Mouse (Mus musculus) spleen, adult 2 months (tissue): ENCODE measurements at regions not wholly inside any gene's neighbourhood (a gene's known extent, or its start where the extent isn't known, plus 50 kb on each side); places are given as distances from the start of the nearest gene placed in this dataset.

ENCODE experiments used
- DNase-seq, 2 experiments: peaks; one replicate each; pipeline versions ENCODE4 v3.0.0 to v3.0.0-alpha.2; 2012 to 2021; ENCODE audit warnings: low spot score in 2 of 2, low read depth in 1 of 2
- H3K27ac ChIP-seq: fragments of 200-500 bp; 2 replicates; pipeline ENCODE4 v1.5.1; 2012; ENCODE audit warnings: low read length, inconsistent platforms; ENCODE audit not compliant: insufficient read depth
- H3K27me3 ChIP-seq: fragments of 200-500 bp; 2 replicates; pipeline ENCODE4 v1.6.1; 2012; ENCODE audit warnings: mild to moderate bottlenecking, moderate library complexity, low read length, inconsistent platforms; ENCODE audit not compliant: control insufficient read depth, insufficient read depth
- H3K36me3 ChIP-seq: fragments of 200-500 bp; 2 replicates; pipeline ENCODE4 v1.6.1; 2012; ENCODE audit warnings: mild to moderate bottlenecking, low read length, inconsistent platforms; ENCODE audit not compliant: control insufficient read depth, insufficient read depth
- H3K4me1 ChIP-seq: fragments of 200-500 bp; 2 replicates; pipeline ENCODE4 v1.6.1; 2011; ENCODE audit warnings: inconsistent platforms; ENCODE audit not compliant: control insufficient read depth, insufficient read depth, insufficient read length
- H3K4me3 ChIP-seq: fragments of 200-500 bp; 2 replicates; pipeline ENCODE4 v1.5.1; 2011; ENCODE audit warnings: mild to moderate bottlenecking, inconsistent platforms; ENCODE audit not compliant: insufficient read depth, insufficient read length; ENCODE audit errors: extremely low read depth
- CTCF ChIP-seq: fragments of 200-500 bp; IDR thresholded peaks from 2 replicates; pipeline ENCODE4 v1.5.1; 2011; ENCODE audit warnings: mild to moderate bottlenecking, inconsistent platforms; ENCODE audit not compliant: insufficient read depth, insufficient read length, insufficient replicate concordance; ENCODE audit errors: extremely low read depth
- POLR2A ChIP-seq: fragments of 200-500 bp; IDR thresholded peaks from 2 replicates; pipeline ENCODE4 v1.6.1; 2011; ENCODE audit warnings: low read depth, low read length, inconsistent platforms
- WGBS: fragments of 180-500 bp; shearing (Covaris S2); methylation state at CpG from one replicate; pipeline ENCODE4 v1.1.7; 2018; 5-methylcytosine and 5-hydroxymethylcytosine counted together

GRCm38 (mm10) chr3:130932226-130932625 lies 178.0 kb upstream of the Lef1 start:
- no peak overlapping the region for H3K4me3 ChIP-seq
- H3K27ac ChIP-seq, result no peak overlapping the region
- H3K36me3 ChIP-seq, result no peaks in the 10 kb centered on the region
- H3K4me1 ChIP-seq, result no peaks in the 10 kb centered on the region; the same call in 1 of the 2 replicates
- WGBS, result 35% methylated on average over 5 of the region's 5 CpGs
- DNase-seq, result peak in 1 of 2 experiments; percentile 19
- no peaks in the 10 kb centered on the region for H3K27me3 ChIP-seq
- TF ChIP-seq CTCF (no peak), POLR2A (no peak)

GRCm38 (mm10) chr3:130925000-130925399 lies 185.3 kb upstream of the Lef1 start:
- Histone ChIP-seq H3K36me3 (no peaks in the 10 kb centered on the region), H3K27ac (no peak overlapping the region), H3K27me3 (no peaks in the 10 kb centered on the region), H3K4me1 (no peaks in the 10 kb centered on the region), H3K4me3 (no peak overlapping the region)
- no peak for DNase-seq
- WGBS, result 79% methylated on average over 5 of the region's 5 CpGs
- TF ChIP-seq CTCF (no peak), POLR2A (no peak)

GRCm38 (mm10) chr3:130923615-130923958 lies 186.7 kb upstream of the Lef1 start:
- no peak for TF ChIP-seq CTCF
- TF ChIP-seq POLR2A, result no peak
- no peak overlapping the region for H3K27ac ChIP-seq
- H3K4me3 ChIP-seq, result no peak overlapping the region
- H3K4me1 ChIP-seq, result no peaks in the 10 kb centered on the region
- H3K36me3 ChIP-seq, result no peaks in the 10 kb centered on the region
- H3K27me3 ChIP-seq, result no peaks in the 10 kb centered on the region
- 62% methylated on average over 8 of the region's 8 CpGs for WGBS
- DNase-seq, result no peak

GRCm38 (mm10) chr3:130922812-130923614 lies 187.3 kb upstream of the Lef1 start:
- Histone ChIP-seq H3K4me3 (no peak overlapping the region), H3K4me1 (no peaks in the 10 kb centered on the region), H3K36me3 (no peaks in the 10 kb centered on the region), H3K27ac (no peak overlapping the region), H3K27me3 (no peaks in the 10 kb centered on the region)
- TF ChIP-seq CTCF (no peak), POLR2A (no peak)
- WGBS, result 54% methylated on average over 23 of the region's 23 CpGs
- DNase-seq, result no peak

GRCm38 (mm10) chr3:130921621-130922245 lies 188.5 kb upstream of the Lef1 start:
- Histone ChIP-seq H3K4me1 (no peaks in the 10 kb centered on the region), H3K36me3 (no peaks in the 10 kb centered on the region), H3K27me3 (no peaks in the 10 kb centered on the region), H3K4me3 (no peak overlapping the region), H3K27ac (no peak overlapping the region)
- WGBS, result 91% methylated on average over 9 of the region's 9 CpGs
- DNase-seq, result no peak
- no peak for TF ChIP-seq POLR2A
- no peak for TF ChIP-seq CTCF

- Histone ChIP-seq H3K4me1 (no peaks in the 10 kb centered on the region), H3K36me3 (no peaks in the 10 kb centered on the region), H3K27me3 (no peaks in the 10 kb centered on the region), H3K27ac (no peak overlapping the region), H3K4me3 (no peak overlapping the region)
- 83% methylated on average over 7 of the region's 7 CpGs for WGBS
- TF ChIP-seq POLR2A (no peak), CTCF (no peak)
- no peak for DNase-seq
These were observed 183.6 kb upstream of the Rpl34 start for GRCm38 (mm10) chr3:130913812-130914211.

- DNase-seq, result no peak
- TF ChIP-seq CTCF (no peak), POLR2A (no peak)
- WGBS, result 48% methylated on average over 8 of the region's 8 CpGs
- Histone ChIP-seq H3K4me3 (no peak overlapping the region), H3K27ac (no peak overlapping the region), H3K4me1 (no peaks in the 10 kb centered on the region), H3K36me3 (no peaks in the 10 kb centered on the region), H3K27me3 (no peaks in the 10 kb centered on the region)
These were observed 174.9 kb upstream of the Rpl34 start for GRCm38 (mm10) chr3:130905101-130905500.
